Mouse (Mus musculus) small intestine, adult 10 weeks (tissue): ENCODE data around the gene Glo1. TPM values are rescaled to one million over a fixed set of nuclear protein-coding genes. Genes with fewer than 3 reads are reported as not detected.

ENCODE experiments used
- polyA plus RNA-seq: library from polyadenylated mRNA; stranded (reverse); fragments of 350-450 nt; fragmentation: Illumina TruSeq; extraction: RNeasy Lipid Tissue Mini Kit (QIAGEN cat#74804); gene quantifications from one replicate; pipeline ENCODE4 v1.2.3, GENCODE M21; 2014; ENCODE audit warnings: low replicate concordance

Glo1 gene
- 187 TPM for polyA plus RNA-seq

DNA sequence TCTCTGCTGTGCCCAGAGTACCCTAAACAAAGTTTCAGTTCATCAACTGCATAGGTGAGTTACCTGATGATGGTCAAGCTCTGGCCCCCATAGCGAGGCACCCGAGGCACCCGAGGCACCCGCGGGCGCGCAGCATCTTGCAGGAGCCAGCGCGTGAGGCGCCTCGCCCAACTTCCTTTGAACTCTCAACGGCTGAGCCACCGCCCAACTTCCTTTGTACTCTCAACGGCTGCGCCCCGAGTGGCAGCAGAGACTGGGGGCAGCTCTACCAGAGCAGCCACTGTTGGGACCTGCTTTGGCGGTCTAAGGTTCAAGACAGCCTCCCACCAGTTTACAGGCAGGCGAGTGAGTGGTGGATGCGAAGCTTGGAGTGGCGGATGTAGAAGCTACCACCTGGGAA lies at the start of gene Glo1:
Glo1 (minus strand) TSS at position 153 of the 400 bp plus-strand sequence.

GRCm38 (mm10) chr17:30624132-30624531 lies 2.5 kb downstream of the Glo1 start, which contains the start of gene Dnah8:
Gene Dnah8 (plus strand): TSS chr17:30624354.

DNA sequence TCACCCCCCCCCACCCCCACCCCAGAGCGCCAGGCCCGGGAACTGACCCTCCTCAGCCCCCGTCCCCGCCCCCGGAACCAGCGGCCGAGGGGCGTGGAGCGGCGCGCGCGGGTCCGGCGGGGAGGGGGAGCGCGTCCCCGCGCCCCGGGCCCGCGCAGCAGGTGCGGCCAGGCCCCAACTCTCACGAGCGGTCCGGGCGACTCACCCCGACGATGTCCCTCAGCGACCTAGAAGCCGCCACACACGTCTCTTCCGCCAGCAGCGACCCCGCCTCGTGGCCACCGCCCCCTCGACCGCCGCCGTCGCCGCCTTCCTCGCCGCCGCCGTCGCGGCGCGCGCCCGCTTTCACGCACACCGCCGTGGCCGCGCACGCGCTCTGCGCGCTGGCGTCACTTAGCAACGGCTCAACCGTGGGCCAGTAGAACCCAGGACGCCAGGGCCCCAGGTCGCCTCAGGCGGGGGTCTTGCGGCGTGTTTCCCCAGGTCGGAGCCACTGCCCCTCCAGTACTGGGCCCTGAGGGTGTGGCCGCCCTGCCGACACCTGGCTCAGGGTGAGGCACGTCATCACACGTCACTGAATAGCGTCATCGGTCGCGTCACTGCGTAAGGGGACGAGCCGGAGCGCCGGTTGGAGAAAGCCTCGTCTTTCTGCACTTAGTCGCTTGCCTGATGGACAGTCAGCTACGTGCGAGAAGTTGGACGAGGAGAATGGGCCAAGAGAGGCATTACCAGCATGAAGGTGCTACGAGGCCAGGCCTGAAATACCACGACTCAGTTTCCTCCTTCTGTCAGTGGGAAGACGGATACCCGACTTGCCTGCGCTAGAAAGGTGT lies 50.5 kb downstream of the Glo1 start, which contains the start of gene Btbd9:
Btbd9 (minus strand) TSS at position 548 of the 833 bp plus-strand sequence.

Other genes with a start within 250 kb of the Glo1 start
- gene Btbd9, start 50.4 kb downstream of the Glo1 start, polyA plus RNA-seq, result 5.2 TPM
- gene Dnah8, start 2.5 kb downstream of the Glo1 start, polyA plus RNA-seq, result 1.4 TPM